In genomic region chr6:124767536-124767919, GRCm38 (mm10) we compare ENCODE assay signal across 10 mouse cellular contexts. TPM values are rescaled to one million over a fixed set of nuclear protein-coding genes. Genes with fewer than 3 reads are reported as not detected.
DNase-seq lines count a peak whose midpoint lies in the region; ATAC-seq and TF ChIP-seq lines count a peak whose summit lies in the region.
"Had no signal": no experiment of that assay in that cellular context is flagged by ENCODE, and none has a peak within 500 bp of the region (broad histone marks: within the 10 kb centered on the region; RNA-seq: fewer than 3 reads in every experiment).

No protein-coding gene starts in this region.

- H3K4me2 ChIP-seq in heart, embryonic 14.5 days (ENCODE audit: low read length), result no peak overlapping the region
- H3K4me2 ChIP-seq in forebrain, embryonic 14.5 days (ENCODE audit: low read length), result 0 out of 2 replicates have a peak overlapping the region, but pooled peaks have one; percentile 77
- 0 out of 2 replicates have a peak overlapping the region, but pooled peaks have one; percentile 84 for H3K4me2 ChIP-seq in midbrain, embryonic 12.5 days (replicated peaks)
- H3K4me2 ChIP-seq in liver, postnatal 0 days (ENCODE audit: low read depth, low read length), result no peak overlapping the region
- H3K4me2 ChIP-seq: liver, embryonic 13.5 days had no signal

- H3K36me3 ChIP-seq in heart, embryonic 14.5 days (ENCODE audit: control insufficient read depth, insufficient read depth, low read length), result no peaks in the 10 kb centered on the region
- no peaks in the 10 kb centered on the region for H3K36me3 ChIP-seq in E14TG2a.4 (ENCODE audit: insufficient read depth, low read length)
- H3K36me3 ChIP-seq in forebrain, embryonic 14.5 days (ENCODE audit: control insufficient read depth, insufficient read depth, low read length), result no peaks in the 10 kb centered on the region
- H3K36me3 ChIP-seq in midbrain, embryonic 12.5 days, result no peaks in the 10 kb centered on the region
- H3K36me3 ChIP-seq in liver, postnatal 0 days (replicated peaks; ENCODE audit: insufficient read depth, low read length), result no peaks in the 10 kb centered on the region
- H3K36me3 ChIP-seq: liver, embryonic 13.5 days had no signal

- ATAC-seq in heart, embryonic 14.5 days (ENCODE audit: insufficient number of reproducible peaks, insufficient read depth, low FRiP score, low read depth), result no peak
- no peak for ATAC-seq in forebrain, embryonic 14.5 days
- ATAC-seq in midbrain, embryonic 12.5 days (ENCODE audit: low FRiP score, low read depth), result no peak
- ATAC-seq in liver, postnatal 0 days, result no peak

- DNase-seq in heart, postnatal 10 days, result no peak
- DNase-seq in forebrain, embryonic 14.5 days (ENCODE audit: low spot score), result no peak
- DNase-seq in spleen, postnatal 36 days (ENCODE audit: low spot score in 2 of 2), result no peak
- no peak for DNase-seq in adrenal gland, adult (ENCODE audit: inconsistent age in 2 of 2, low spot score in 1 of 2)
- no peak for DNase-seq in liver, postnatal 0 days
- DNase-seq: liver, embryonic 13.5 days had no signal

- H3K4me1 ChIP-seq in heart, embryonic 14.5 days (ENCODE audit: control insufficient read depth in 2 of 2, insufficient read depth in 2 of 2, low read length in 2 of 2), result peaks cover 21 to 24% of the 10 kb centered on the region in 2 experiments
- peaks cover 68% of the 10 kb centered on the region for H3K4me1 ChIP-seq in E14TG2a.4 (replicated peaks; ENCODE audit: low read depth, low read length)
- peaks cover 5% of the 10 kb centered on the region for H3K4me1 ChIP-seq in forebrain, embryonic 14.5 days (ENCODE audit: control insufficient read depth, insufficient read depth, low read length)
- H3K4me1 ChIP-seq in midbrain, embryonic 12.5 days, result peaks cover 25% of the 10 kb centered on the region
- 0 out of 2 replicates have a peak, but pooled peaks cover 7% of the 10 kb centered on the region for H3K4me1 ChIP-seq in liver, postnatal 0 days (ENCODE audit: insufficient read depth)

- 48% methylated on average over 4 of the region's 4 CpGs for WGBS in heart, embryonic 14.5 days
- 31% methylated on average over 4 of the region's 4 CpGs for WGBS in forebrain, embryonic 14.5 days
- 12% methylated on average over 4 of the region's 4 CpGs for WGBS in midbrain, embryonic 12.5 days
- 76% methylated on average over 4 of the region's 4 CpGs for WGBS in liver, postnatal 0 days (ENCODE audit: insufficient replicate concordance)

- TF ChIP-seq EP300 in liver, postnatal 0 days (IDR thresholded peaks at IDR 0.05; ENCODE audit: low read depth), result no peak

- no peak overlapping the region for H3K4me3 ChIP-seq in heart, embryonic 14.5 days (ENCODE audit: control insufficient read depth in 1 of 2, insufficient read depth in 1 of 2, low read depth in 1 of 2, low read length in 2 of 2)
- peak overlapping the region; percentile 79 for H3K4me3 ChIP-seq in E14TG2a.4 (replicated peaks; ENCODE audit: low read length)
- H3K4me3 ChIP-seq in forebrain, embryonic 14.5 days (ENCODE audit: low read depth, low read length), result no peak overlapping the region
- H3K4me3 ChIP-seq in midbrain, embryonic 12.5 days, result no peak overlapping the region
- H3K4me3 ChIP-seq in liver, postnatal 0 days (ENCODE audit: low read depth, low read length), result no peak overlapping the region
- H3K4me3 ChIP-seq: heart, adult 2 months; liver, embryonic 13.5 days had no signal

- intact Hi-C loops in heart, postnatal 10 days (cut with DNase I), result no loop called here

- H3K9ac ChIP-seq in heart, embryonic 14.5 days (ENCODE audit: low read length), result 0 out of 2 replicates have a peak overlapping the region, but pooled peaks have one; percentile 16
- H3K9ac ChIP-seq in forebrain, embryonic 14.5 days (ENCODE audit: low read length), result no peak overlapping the region; the same call in 1 of the 2 replicates
- no peak overlapping the region for H3K9ac ChIP-seq in midbrain, embryonic 12.5 days (replicated peaks)
- H3K9ac ChIP-seq in liver, postnatal 0 days (replicated peaks), result no peak overlapping the region
- H3K9ac ChIP-seq: liver, embryonic 13.5 days had no signal

- no peak for TF ChIP-seq CTCF in E14TG2a.4 (conservative IDR thresholded peaks at IDR 0.05; ENCODE audit: low read length)
- no peak for TF ChIP-seq CTCF in liver, postnatal 0 days (IDR thresholded peaks at IDR 0.05; ENCODE audit: low read depth)

- H3K27me3 ChIP-seq in heart, embryonic 14.5 days (ENCODE audit: control insufficient read depth, insufficient read depth, low read length), result peaks cover 4% of the 10 kb centered on the region; the same call in 1 of the 2 replicates
- peaks cover 48% of the 10 kb centered on the region for H3K27me3 ChIP-seq in E14TG2a.4 (ENCODE audit: insufficient read depth, low read length)
- no peaks in the 10 kb centered on the region for H3K27me3 ChIP-seq in forebrain, embryonic 14.5 days (replicated peaks; ENCODE audit: control insufficient read depth, insufficient read depth, low read length)
- peaks cover 52% of the 10 kb centered on the region for H3K27me3 ChIP-seq in midbrain, embryonic 12.5 days
- H3K27me3 ChIP-seq in liver, postnatal 0 days (ENCODE audit: insufficient read depth, low read length), result peaks cover 21% of the 10 kb centered on the region

- H3K9me3 ChIP-seq in heart, embryonic 14.5 days (ENCODE audit: control insufficient read depth, low read length), result no peaks in the 10 kb centered on the region
- no peaks in the 10 kb centered on the region for H3K9me3 ChIP-seq in E14TG2a.4 (ENCODE audit: low read length)
- H3K9me3 ChIP-seq in forebrain, embryonic 14.5 days (replicated peaks; ENCODE audit: control insufficient read depth, low read length), result no peaks in the 10 kb centered on the region
- H3K9me3 ChIP-seq in midbrain, embryonic 12.5 days, result no peaks in the 10 kb centered on the region
- H3K9me3 ChIP-seq in liver, postnatal 0 days (ENCODE audit: low read length), result no peaks in the 10 kb centered on the region
- H3K9me3 ChIP-seq: liver, embryonic 13.5 days had no signal

- 0 out of 4 replicates have a peak overlapping the region, but pooled peaks of 1 of the 2 experiments have one; percentile 6 for H3K27ac ChIP-seq in heart, embryonic 14.5 days (replicated peaks in 1 of 2; ENCODE audit: control insufficient read depth in 1 of 2, insufficient read depth in 1 of 2, low read depth in 2 of 2, low read length in 2 of 2)
- H3K27ac ChIP-seq in forebrain, embryonic 14.5 days (ENCODE audit: low read depth, low read length), result no peak overlapping the region
- H3K27ac ChIP-seq in midbrain, embryonic 12.5 days (replicated peaks), result no peak overlapping the region
- H3K27ac ChIP-seq in liver, postnatal 0 days (ENCODE audit: low read depth), result no peak overlapping the region
- H3K27ac ChIP-seq: heart, adult 2 months; liver, embryonic 13.5 days had no signal

RNA-seq across cellular contexts. Expression of gene Eno2, which starts 1.9 kb away (rescaled TPM):
- polyA plus RNA-seq in heart, embryonic 14.5 days (2014; fragmentation: Nextera tagmentation; extraction: Ambion mirVana), result 4.2 TPM in 2 replicates
- total RNA-seq in heart, postnatal 10 days (2021), result 1 to 10 TPM; 3.4 to 3.7 TPM
- polyA plus RNA-seq in forebrain, embryonic 14.5 days (2014; fragmentation: Nextera tagmentation; extraction: Ambion mirVana), result 34.6 and 49.5 TPM in 2 replicates
- 9.0 and 9.4 TPM in 2 replicates for polyA plus RNA-seq in midbrain, embryonic 12.5 days (2016; fragmentation: Nextera tagmentation; extraction: Ambion mirVana)
- 0.20 and 0.27 TPM in 2 replicates for polyA plus RNA-seq in liver, postnatal 0 days (2015; fragmentation: Nextera tagmentation; extraction: Ambion mirVana)

RNA-seq across cellular contexts. Expression of gene Atn1, which starts 11.2 kb away (rescaled TPM):
- 6.2 and 9.3 TPM in 2 replicates for polyA plus RNA-seq in heart, embryonic 14.5 days (2014; fragmentation: Nextera tagmentation; extraction: Ambion mirVana)
- 10 to 100 TPM; 59.4 to 59.7 TPM for total RNA-seq in heart, postnatal 10 days (2021)
- 12.2 and 16.6 TPM in 2 replicates for polyA plus RNA-seq in forebrain, embryonic 14.5 days (2014; fragmentation: Nextera tagmentation; extraction: Ambion mirVana)
- polyA plus RNA-seq in midbrain, embryonic 12.5 days (2016; fragmentation: Nextera tagmentation; extraction: Ambion mirVana), result 15.6 and 18.0 TPM in 2 replicates
- polyA plus RNA-seq in liver, postnatal 0 days (2015; fragmentation: Nextera tagmentation; extraction: Ambion mirVana), result 1.8 and 1.9 TPM in 2 replicates

RNA-seq across cellular contexts. Expression of gene Gm45234, which starts 11.7 kb away (rescaled TPM):
- polyA plus RNA-seq in heart, embryonic 14.5 days (2014; fragmentation: Nextera tagmentation; extraction: Ambion mirVana), result not detected in 2 replicates
- under 1 TPM in 1 of 2 experiments, not detected in 1; 0.98 TPM for total RNA-seq in heart, postnatal 10 days (2021)
- not detected in 2 replicates for polyA plus RNA-seq in forebrain, embryonic 14.5 days (2014; fragmentation: Nextera tagmentation; extraction: Ambion mirVana)
- polyA plus RNA-seq in midbrain, embryonic 12.5 days (2016; fragmentation: Nextera tagmentation; extraction: Ambion mirVana), result not detected in 2 replicates
- polyA plus RNA-seq in liver, postnatal 0 days (2015; fragmentation: Nextera tagmentation; extraction: Ambion mirVana), result not detected in 2 replicates
- polyA plus RNA-seq: heart, adult 2 months; liver, embryonic 13.5 days had no signal

RNA-seq across cellular contexts. Expression of gene Lrrc23, which starts 12.0 kb away (rescaled TPM):
- polyA plus RNA-seq in heart, embryonic 14.5 days (2014; fragmentation: Nextera tagmentation; extraction: Ambion mirVana), result not detected in 2 replicates
- total RNA-seq in heart, postnatal 10 days (2021), result not detected
- 3.4 and 3.5 TPM in 2 replicates for polyA plus RNA-seq in forebrain, embryonic 14.5 days (2014; fragmentation: Nextera tagmentation; extraction: Ambion mirVana)
- 2.3 and 4.6 TPM in 2 replicates for polyA plus RNA-seq in midbrain, embryonic 12.5 days (2016; fragmentation: Nextera tagmentation; extraction: Ambion mirVana)
- polyA plus RNA-seq in liver, postnatal 0 days (2015; fragmentation: Nextera tagmentation; extraction: Ambion mirVana), result 0.16 TPM in 1 of 2 replicates, not detected in the other
- total RNA-seq: heart, adult 2 months had no signal
- polyA plus RNA-seq: liver, embryonic 13.5 days had no signal

RNA-seq across cellular contexts. Expression of gene Grcc10, which starts 26.4 kb away (rescaled TPM):
- 449 and 503 TPM in 2 replicates for polyA plus RNA-seq in heart, embryonic 14.5 days (2014; fragmentation: Nextera tagmentation; extraction: Ambion mirVana)
- 100 to 1,000 TPM; 322 to 335 TPM for total RNA-seq in heart, postnatal 10 days (2021)
- polyA plus RNA-seq in forebrain, embryonic 14.5 days (2014; fragmentation: Nextera tagmentation; extraction: Ambion mirVana), result 722 and 848 TPM in 2 replicates
- polyA plus RNA-seq in midbrain, embryonic 12.5 days (2016; fragmentation: Nextera tagmentation; extraction: Ambion mirVana), result 523 and 554 TPM in 2 replicates
- polyA plus RNA-seq in liver, postnatal 0 days (2015; fragmentation: Nextera tagmentation; extraction: Ambion mirVana), result 148 and 157 TPM in 2 replicates

Comparison
In these comparisons a context has a peak if more than half of its experiments do, and no peak if none do; other contexts are left out.
1. H3K4me2 ChIP-seq: peak in forebrain, embryonic 14.5 days (single experiment) and midbrain, embryonic 12.5 days (single experiment); none in heart, embryonic 14.5 days (single experiment) and liver, postnatal 0 days (single experiment).